Mouse (Mus musculus): ENCODE measurements around the gene Ttyh3.

Gene Ttyh3

GRCm38 (mm10) chr5:140579771-140580170 is 69.1 kb downstream of the Ttyh3 start:
- no peak for DNase-seq (ENCODE audit: low read depth, low spot score)

GRCm38 (mm10) chr5:140579221-140579620 is 69.6 kb downstream of the Ttyh3 start:
- no peak for DNase-seq (ENCODE audit: low read depth, low spot score)

- no peak for DNase-seq (ENCODE audit: low read depth, low spot score)
Measured at GRCm38 (mm10) chr5:140575381-140575866, 73.4 kb downstream of the Ttyh3 start.

GRCm38 (mm10) chr5:140572611-140573010 is 76.2 kb downstream of the Ttyh3 start:
- no peak for DNase-seq (ENCODE audit: low read depth, low spot score)

- no peak for DNase-seq (ENCODE audit: low read depth, low spot score)
Measured at GRCm38 (mm10) chr5:140571673-140572072, 77.2 kb downstream of the Ttyh3 start.

GRCm38 (mm10) chr5:140571201-140571600 is 77.6 kb downstream of the Ttyh3 start:
- no peak for DNase-seq (ENCODE audit: low read depth, low spot score)
